Mouse (Mus musculus): ENCODE measurements around the gene Psmb3.
"Not testable (repeated sequence)": the region's sequence is repeated elsewhere in the genome, so short reads cannot be mapped to it uniquely, and the experiment has no call there.

Psmb3 gene

DNA sequence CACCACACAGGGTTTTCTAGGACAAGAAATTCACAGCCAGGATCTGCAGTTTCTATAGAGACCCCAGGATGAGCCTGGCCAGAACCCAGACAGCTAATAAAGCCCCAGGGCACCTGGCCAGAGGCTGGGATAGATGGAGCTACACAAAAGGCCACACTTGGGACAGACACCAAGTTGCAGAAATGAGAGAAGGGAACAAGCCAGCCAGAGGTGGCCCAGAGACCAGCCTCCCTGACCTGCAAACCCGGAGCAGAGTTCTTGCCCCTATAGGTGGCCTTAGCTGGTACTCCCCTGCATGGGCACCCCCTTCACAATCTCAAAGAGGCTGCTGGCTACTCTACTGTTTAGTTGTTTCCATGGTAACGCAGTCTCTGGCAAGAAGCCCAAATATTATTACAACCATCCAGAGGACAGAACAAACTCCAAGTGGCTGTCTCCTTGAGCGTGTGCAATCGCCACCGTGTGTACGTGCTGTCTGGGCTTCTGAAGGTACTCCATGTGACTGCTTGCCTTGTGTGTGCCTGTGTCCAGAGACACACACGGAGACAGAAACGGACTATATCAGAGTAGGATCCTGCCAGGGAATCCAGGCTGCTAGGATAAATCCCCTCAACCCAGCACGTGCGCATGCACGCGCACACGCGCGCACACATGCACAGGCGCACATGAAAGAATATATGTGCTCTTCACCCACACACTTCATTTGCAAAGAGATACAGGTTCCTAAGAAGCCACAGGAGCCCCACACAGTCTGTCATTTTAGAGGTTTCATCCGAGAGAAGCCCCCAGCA, 8.1 kb upstream of the Psmb3 start:
- no peak for DNase-seq (ENCODE audit: low read depth, low spot score)

DNA sequence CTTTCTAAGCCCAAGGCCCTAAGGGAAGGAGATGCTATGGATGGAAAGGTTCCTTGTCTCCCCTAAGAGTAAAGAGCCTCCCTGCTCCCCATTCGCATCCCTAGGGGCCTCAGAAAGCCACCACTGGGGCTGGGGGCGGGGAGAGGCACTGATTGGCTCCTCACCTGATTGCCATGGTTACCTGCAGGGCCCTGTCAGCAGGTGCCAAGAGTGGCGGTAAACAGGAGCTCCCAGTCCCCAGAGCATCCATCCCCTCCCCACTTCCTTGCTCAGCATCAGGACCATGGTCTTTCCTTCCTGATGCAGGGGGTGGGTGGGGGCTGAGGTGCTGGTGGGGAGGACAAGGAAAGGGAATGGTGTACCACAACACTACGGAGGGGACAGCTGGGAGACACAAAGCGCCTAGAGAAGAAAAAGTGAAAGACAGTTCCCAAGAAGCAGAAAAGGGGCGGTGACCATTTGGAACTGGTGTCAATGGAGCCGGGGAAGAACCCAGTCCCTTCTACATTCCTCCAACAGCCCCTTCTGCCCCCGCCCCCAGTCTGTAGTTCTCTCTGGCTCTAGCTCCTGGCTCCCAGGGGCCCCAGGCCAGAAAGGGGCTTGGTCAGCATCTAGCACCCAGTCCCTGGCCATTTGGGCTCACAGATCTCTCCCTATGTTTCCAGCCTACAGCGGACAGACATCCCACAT, 7.3 kb upstream of the Psmb3 start:
- DNase-seq (ENCODE audit: low read depth, low spot score), result no peak

DNA sequence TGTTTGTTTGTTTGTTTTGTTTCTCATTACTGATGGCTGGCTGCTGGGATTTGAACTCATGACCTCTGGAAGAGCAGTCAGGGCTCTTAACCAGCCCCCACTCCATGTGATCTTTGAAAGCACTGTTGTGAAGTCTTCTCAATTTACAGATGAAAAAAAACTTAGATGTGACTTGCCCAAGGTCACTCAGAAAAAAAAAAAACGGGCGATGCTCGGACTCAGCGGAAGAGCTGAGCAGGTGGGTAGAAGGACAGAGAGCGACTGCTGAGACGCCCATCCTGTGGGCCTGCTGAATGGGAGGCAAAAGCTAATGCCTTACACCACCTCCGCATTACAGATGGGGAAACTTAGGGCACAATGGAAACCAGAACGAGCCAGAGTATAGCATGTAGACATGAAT, 6.5 kb upstream of the Psmb3 start:
- no peak for DNase-seq (ENCODE audit: low read depth, low spot score)

DNA sequence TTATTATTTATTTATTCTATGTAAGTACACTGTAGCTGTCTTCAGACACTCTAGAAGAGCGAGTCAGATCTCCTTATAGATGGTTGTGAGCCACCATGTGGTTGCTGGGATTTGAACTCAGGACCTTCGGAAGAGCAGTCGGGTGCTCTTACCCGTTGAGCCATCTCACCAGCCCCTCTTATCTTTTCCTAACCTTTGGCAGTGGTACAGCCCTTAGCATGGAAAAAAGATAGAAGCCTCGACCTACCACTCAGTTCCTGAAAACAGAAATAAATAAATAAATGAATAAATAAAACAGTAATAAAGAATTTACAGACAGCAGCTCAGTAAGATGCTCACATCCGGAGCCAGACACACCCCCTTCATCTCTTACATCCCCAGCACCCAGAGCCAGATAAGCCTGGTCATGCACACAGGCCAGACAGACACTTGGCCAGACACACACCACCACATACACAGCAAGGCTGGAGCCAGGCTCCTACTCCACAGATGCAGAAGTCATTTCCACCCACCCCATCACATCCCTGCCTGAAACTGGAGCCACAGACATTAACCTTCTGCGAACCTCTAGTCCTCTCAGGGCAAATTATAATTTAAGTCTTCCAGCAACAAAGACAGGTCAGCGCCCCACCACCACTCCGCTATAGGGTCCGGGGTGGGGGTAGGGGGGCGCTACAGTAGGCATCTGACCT, 5.9 kb upstream of the Psmb3 start:
- DNase-seq (ENCODE audit: low read depth, low spot score), result no peak

DNA sequence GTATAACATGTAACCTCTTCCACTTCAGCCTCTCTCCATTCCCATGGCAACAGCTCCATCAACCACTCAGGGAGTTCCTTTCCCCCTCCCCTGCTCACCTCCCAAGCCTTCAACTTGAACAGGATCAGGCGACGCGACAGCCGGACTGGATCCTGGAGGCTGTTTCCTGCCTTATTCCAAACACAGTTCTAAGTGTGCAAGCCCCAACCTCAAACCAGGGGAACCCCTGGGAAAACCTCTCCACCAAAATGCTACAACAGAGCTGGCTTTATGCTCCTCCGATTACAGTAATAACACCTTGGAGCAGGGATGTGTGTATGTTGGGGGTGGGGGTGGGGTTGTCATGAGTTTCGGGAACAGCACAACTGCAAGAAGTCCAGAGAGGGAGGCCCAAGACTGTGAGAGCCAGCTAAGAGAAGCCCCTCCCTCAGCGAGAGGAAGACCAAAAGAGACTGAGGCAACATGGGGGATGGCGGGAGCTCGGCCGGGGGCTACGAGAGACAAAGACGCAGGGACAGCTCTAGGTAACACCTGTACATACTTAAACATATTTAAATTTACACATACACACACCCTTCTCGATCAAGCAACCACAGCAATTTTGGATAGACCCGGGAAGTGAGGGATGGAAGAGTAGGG, 5.2 kb upstream of the Psmb3 start:
- no peak for DNase-seq (ENCODE audit: low read depth, low spot score)

DNA sequence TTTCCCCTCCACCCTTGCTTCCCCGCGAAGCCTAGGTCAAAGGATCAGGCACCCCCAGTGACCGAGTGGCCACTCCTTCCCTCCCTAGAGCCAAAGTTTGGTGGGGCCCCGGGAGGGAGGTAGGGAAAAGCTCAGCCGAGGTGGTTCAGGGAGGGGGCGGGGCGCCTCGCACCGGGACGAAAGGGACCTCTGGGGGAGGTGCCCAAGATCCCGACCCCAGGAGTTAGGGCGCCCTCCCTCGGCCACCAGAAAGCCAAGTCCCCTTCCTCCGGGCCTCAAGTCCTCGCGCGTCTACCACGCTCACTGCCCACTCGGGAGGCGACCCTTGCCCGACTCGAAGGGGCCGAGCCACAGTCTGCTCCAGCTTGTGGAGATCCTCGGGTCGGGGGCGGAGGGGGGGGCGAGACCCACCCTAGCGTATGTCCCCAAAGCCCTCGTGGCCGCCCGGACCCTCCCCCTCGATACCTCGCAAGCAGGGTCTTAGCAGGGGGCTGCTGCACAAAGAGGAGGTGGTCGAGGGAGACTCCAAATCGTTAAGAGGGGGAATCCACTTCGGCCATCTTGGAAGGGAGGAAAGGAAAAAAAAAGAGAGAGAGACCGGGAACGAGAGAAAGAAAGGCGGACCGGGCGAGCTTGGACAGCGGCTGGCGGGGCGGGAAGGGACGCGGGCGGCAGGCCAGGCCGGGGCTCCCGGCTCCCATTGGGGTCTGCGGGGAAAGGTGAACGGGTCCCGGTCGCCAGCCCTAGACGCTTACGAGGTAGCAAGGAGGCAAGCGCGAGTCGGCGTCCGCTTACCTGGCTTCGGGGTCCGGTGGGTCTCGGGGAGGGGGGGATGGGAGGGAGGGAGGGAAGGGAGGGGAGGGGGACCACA, 4.2 kb upstream of the Psmb3 start:
- peak; percentile 84 for DNase-seq (ENCODE audit: low read depth, low spot score)

DNA sequence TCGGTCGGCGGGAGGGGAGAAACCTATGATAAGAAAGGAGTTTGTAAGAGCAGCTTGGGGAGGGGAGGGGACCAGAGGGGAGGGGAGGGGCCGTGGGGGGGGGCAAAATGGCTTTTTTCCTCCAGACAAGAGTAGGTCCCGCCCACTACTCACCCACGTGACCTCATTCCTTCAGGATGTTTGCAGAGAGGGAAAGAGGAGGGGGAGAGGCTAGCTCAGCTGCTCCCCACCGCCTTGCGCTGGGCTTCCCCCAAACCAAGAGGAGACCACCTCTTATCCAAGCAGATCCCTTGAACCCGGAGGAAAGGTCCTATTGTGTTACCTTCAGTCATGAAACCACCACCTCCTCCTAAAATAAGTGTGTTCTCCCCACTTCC, 3.6 kb upstream of the Psmb3 start:
- no peak for DNase-seq (ENCODE audit: low read depth, low spot score)

DNA sequence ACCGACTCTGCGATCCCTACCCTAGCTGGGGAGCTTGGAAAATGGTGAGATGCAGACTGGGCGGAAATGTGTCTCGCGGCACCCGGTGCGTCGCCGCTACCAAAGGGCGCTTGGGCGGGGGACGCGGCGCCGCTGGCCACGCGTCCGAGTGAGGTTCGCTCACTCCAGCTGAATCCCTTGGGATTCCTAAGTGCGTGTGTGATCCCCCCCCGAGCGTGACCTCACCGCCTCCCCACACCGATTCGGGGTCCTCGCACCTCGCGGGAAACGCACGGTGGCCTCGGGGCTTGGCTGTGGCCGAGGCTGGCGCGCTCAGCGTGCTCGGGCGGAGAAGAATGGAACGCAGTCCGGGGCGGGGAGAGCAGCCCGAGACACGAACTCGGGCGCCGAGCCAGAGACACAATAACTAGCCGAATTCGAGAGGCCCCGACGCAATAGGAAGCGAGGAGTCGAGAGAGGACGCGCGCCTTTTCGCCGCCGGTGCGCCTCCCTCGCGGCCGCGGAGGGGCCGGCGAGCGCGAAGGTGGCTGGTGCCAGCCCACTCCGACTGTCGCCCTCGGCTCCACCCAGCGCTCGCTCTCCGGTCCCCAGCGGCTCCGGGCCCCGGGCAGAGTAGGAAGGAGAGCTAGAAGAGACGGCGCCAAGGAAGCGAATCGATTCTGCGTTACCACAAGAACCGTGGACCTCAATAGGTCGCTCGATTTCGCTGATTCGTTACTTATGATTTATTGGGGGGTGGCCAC, 3.0 kb upstream of the Psmb3 start, which contains the start of gene Pcgf2:
TSS of gene Pcgf2 (minus strand) at position 495 of the 743 bp plus-strand sequence.
- peak; percentile 86 for DNase-seq (ENCODE audit: low read depth, low spot score)

DNA sequence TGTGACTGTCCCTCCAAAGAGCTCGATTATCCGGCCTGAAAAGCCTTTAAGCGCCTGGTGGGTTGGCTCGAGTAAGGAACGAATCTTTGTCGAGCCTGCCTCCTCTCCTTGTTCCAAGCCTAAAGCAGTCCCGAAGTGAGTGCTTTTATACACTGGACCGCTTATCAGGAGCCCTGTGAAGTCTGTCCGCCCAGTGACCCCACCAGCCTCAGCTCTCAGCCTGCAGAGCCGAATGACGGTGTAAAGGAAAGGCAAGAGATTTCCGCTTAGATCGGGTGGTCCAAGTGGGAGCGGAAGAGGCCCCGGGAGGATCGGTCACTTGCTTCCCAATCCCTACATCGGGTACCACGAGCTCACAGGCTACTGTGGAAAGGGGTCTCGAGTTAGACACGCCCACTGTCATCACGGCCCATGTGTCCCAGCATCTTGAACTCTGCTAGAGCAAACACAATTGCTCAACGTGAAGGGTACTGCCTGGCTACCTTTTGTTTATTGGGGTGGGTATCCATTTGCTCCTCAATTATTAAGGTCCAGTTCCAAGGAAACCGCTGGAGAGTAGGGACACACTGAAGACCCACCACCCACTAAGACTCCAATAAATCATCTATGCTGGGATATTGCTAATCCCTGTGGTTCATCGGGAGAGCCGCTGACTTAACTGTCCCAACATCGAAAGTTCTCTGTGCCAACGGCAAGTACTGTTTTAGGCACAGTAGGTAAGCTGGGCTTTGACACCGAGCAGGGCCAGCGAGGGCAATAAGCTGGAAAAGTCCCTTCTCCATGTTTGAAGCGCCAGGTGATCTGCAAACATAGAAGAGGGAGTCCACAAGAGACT, 2.2 kb upstream of the Psmb3 start:
- no peak for DNase-seq (ENCODE audit: low read depth, low spot score)

DNA sequence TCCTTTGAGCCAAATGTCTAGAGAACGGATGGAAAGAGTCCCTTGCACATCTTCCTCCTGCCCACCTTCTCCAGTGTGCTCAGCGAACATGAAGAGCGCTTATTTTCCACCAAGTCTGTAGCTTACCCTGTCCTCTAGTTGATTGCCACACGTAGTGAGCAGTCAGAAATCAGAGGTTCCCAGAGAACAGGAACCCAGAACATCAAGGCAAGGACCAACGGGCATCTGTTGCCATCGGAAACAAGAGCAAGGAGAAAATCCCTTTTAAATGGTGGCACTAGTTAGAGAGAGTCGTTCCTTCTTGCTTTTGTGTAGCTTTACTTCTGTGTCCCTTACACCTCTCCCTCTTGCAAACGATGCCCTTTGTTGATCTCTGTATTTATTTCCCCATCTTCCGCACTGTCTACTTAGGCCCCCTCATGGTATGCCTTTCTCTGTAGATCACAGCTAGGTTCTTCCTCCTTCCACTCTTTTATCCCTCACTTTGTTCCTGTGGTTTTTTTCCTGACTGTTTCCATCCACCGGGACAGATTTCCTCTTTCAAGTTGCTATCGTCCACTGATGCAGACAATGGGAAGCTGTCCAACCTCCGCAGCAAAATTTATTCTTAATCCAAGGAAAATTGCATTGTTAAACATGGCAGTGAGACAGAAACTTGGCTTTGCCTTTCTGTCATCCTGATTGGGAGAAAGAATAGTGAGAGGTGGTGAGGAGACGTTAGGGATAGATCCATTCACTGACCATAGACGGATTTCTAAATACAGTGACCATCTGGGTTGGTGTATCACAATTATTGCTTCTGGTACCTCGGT, 1.4 kb upstream of the Psmb3 start:
- DNase-seq (ENCODE audit: low read depth, low spot score), result peak; percentile 71

DNA sequence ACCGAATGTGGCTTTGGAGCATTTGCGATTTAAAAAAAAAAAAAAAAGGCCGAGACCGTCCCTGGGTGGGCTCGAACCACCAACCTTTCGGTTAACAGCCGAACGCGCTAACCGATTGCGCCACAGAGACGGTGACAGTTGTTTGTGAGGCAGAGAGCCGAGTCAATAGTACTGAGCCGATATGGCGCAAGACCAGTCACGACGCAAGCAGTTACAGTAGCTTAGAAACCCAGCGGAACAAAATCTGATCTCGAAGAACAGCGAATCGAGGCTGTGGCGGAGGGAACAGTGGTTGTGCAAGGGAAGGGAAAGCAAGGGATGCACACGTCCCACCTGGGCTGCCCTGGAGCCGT, 830 bp upstream of the Psmb3 start:
- peak; percentile 92 for DNase-seq (ENCODE audit: low read depth, low spot score)

DNA sequence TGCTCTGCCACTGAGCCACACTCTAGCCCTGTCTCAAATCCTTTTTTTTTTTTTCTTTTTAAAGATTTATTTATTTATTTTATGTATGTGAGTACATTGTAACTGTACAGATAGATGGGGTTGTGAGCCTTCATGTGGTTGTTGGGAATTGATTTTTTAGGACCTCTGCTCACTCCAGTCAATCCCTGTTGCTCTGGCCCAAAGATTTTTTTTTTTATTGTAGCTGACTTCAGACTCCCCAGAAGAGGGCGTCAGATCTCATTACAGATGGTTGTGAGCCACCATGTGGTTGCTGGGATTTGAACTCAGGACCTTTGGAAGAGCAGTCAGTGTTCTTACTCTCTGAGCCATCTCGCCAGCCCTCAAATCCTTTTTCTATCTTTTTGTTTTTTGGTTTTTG, 6.9 kb downstream of the Psmb3 start:
- DNase-seq (ENCODE audit: low read depth, low spot score), result not testable (repeated sequence)

DNA sequence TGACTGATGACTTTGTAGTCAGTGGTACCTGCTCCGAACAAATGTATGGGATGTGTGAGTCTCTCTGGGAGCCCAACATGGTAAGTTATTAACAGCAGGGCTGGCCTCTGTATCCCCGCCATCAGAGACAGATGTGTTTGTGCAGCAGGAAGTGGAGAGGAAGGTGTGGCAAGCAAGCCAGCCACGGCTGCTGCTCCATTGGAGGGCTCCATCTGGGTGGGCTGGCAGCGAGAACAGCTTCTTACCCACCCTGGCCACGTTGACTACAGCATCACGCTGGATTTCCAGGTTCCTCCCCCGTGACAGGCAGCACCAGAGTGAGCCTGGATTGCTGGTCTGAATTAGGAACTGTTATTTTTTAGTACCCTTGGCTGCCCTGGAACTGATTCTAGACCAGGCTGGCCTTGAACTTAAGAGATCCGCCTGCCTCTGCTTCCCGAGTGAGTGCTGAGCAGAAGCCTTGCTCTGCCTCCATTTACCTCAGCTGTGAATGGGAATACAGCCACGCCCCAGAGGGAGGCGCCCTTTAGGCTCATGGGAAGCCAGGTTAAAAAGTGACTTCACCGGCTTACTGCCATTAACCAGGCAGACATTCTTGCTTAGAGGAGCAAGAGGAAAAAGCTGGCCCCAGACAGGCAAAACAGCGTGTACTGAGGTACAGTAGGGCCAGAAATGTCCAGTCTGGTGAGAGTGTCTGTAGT, 8.2 kb downstream of the Psmb3 start:
- DNase-seq (ENCODE audit: low read depth, low spot score), result no peak

DNA sequence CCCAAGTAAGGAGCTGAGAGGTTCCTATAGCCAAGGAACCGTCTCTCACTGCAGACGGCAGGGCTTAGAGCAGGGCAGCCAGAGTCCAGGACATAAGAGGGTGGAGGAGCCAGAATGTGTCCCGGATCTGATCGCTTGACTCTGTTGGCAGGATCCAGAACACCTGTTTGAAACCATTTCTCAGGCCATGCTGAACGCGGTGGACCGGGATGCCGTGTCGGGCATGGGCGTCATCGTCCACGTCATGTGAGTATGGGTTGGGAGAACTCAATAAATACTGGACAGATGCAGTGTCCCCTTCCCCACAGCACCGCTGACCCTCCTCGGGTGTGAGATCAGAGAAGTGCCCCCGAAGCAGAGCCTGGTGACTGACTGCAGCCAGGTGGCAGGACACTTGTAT, 9.1 kb downstream of the Psmb3 start:
- no peak for DNase-seq (ENCODE audit: low read depth, low spot score)

DNA sequence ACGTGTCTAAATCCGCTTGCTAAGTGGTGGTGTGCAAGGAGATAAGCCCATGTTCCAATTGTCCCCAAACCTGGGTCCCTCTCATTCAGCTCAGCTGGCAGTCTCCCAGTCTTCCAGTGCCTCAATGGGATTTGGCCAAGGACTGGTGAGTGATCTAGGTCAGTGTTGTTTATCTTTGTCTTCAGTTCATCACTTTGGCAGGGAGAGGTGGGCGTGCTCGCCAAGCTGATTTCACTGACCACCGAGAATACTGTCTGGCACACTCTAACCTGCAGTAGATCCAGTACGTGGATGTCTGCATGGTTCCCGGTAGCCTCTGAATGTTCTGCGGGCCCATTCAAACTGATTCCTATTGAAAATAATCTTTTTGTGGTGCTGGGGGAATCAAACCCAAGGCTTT, 10.7 kb downstream of the Psmb3 start:
- no peak for DNase-seq (ENCODE audit: low read depth, low spot score)

DNA sequence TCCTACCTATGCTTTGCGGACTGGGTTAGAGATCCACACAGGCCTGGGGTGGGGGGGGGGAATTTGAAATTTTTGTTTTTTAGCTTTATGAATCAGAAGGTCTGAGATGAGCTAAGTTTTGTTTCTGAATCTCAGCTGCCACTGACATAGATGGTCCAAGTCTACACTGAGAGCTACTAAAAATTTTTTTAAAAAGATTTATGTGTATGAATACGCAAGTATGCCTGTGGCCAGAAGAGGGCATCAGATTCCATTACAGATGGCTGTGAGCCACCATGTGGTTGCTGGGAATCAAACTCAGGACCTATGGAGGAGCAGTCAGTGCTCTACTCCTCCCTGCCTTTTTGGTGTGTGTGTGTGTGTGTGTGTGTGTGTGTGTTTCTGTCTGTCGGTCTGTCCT, 11.2 kb downstream of the Psmb3 start:
- peak; percentile 43 for DNase-seq (ENCODE audit: low read depth, low spot score)

DNA sequence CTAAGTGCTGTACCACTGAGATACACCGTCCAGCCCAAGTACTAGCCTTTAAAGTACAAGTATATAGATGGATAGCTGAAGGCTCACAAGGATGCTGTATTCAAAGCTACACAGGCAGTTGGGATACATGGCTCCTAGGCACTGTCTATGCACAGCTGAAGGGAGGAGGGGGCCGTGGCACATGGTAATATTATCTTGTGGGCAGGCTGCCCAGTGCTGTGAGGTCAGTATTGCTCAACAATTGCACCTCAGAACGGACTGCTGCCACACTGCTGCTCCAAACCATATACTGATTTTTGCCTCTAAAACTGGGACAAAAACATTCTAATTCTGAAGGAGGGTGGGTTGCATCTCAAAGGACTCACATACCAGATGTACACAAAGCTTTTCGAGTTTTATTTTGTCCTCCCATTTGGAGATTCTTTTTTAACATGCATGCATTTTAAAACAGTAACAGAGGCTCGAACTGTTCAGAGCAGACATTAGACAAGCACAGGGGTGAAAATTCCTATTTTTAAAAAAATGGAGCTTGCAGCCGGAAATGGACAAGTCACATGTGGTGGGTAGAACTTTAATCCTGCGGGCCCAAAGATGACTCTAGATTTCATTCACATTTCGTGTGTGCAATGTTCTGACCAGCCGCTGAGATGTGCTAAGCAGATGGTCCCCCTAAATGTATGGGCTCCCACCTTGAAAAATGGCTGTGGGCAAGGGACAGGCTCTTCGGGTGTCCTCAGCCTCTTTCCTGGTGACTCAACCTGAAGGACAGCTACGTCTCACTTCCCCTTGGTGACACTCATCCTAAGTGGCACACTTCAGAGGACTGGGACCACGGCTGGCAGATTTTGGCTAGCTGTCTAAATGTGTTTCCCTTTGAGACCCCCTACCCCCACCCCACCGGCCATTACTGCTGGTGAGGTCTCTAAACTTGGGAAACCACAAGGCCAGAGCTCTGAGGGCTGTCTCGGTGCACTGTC, 11.9 kb downstream of the Psmb3 start:
- DNase-seq (ENCODE audit: low read depth, low spot score), result no peak
